Mouse (Mus musculus) ES-E14 (cell line): ENCODE results near the gene Zfp788.

Experiments used
- HCFC1 ChIP-seq: IDR thresholded peaks from 2 replicates; pipeline ENCODE4 v1.6.1; 2012; ENCODE audit warnings: low read length, inconsistent platforms, borderline replicate concordance; ENCODE audit not compliant: insufficient read depth
- ZC3H11A ChIP-seq: IDR thresholded peaks from 2 replicates; pipeline ENCODE4 v1.6.1; 2012; ENCODE audit warnings: low read depth, mild to moderate bottlenecking, inconsistent platforms, low read length, borderline replicate concordance
- ZNF384 ChIP-seq: IDR thresholded peaks from 2 replicates; pipeline ENCODE4 v1.6.1; 2012; ENCODE audit warnings: low read depth, low read length, inconsistent platforms

DNA sequence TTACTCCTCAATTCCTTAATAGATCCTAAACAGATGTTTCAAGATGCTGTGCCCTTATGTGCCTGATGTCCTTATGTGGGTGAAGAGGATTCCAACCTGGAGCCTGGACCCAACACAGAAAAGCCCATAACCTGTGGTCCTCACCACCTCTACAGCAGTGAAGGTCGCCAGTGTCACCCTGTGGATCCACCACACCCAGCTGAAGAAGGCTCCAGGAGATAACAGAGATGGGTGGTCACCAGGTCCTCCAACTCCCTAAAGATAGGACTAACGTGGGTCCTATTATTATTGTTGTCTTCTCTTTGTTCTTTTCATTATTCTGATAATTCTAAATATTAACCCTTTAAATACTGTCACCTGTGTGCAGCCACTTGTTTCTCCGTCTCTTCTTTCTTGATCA, 21.3 kb upstream of the Zfp788 start:
- no peak for TF ChIP-seq ZC3H11A
- no peak for TF ChIP-seq ZNF384
- no peak for TF ChIP-seq HCFC1
